Mouse (Mus musculus): Measurements from ENCODE around the gene Olfr1102. TPM values are rescaled to one million over a fixed set of nuclear protein-coding genes. Genes with fewer than 3 reads are reported as not detected.

Olfr1102 gene
- not detected in 2 replicates for polyA plus RNA-seq (2012; rRNA removed; ENCODE audit: low replicate concordance)

GRCm38 (mm10) chr2:86998098-86998497, at the start of gene Olfr1102:
Gene Olfr1102 (plus strand): TSS chr2:86998398.

GRCm38 (mm10) chr2:86960593-86960992, 37.6 kb upstream of the Olfr1102 start, which contains the start of gene Olfr1099:
Gene Olfr1099 (minus strand): TSS chr2:86960693.

GRCm38 (mm10) chr2:86979854-86980253, 18.3 kb upstream of the Olfr1102 start, which contains the start of gene Olfr1100:
Gene Olfr1100 (minus strand): TSS chr2:86979954.

GRCm38 (mm10) chr2:86991121-86991520, 7.1 kb upstream of the Olfr1102 start, which contains the start of gene Olfr1101:
Gene Olfr1101 (minus strand): TSS chr2:86991221.

GRCm38 (mm10) chr2:87026980-87027379, 28.8 kb downstream of the Olfr1102 start, which contains the start of gene Olfr1104:
Gene Olfr1104 (minus strand): TSS chr2:87027080.

GRCm38 (mm10) chr2:87036431-87036830, 38.2 kb downstream of the Olfr1102 start, which contains the start of gene Olfr1105:
Gene Olfr1105 (minus strand): TSS chr2:87036531.

GRCm38 (mm10) chr2:87052173-87052572, 54.0 kb downstream of the Olfr1102 start, which contains the start of gene Olfr1106:
Gene Olfr1106 (minus strand): TSS chr2:87052273.

Other genes starting within 250 kb of the Olfr1102 start
- gene Olfr1090, start 239.4 kb upstream of the Olfr1102 start, polyA plus RNA-seq (2012; rRNA removed; ENCODE audit: low replicate concordance): not detected in 2 replicates
- not detected in 2 replicates for gene Olfr1093, start 215.9 kb upstream of the Olfr1102 start, polyA plus RNA-seq (2012; rRNA removed; ENCODE audit: low replicate concordance)
- gene Olfr141, start 188.4 kb upstream of the Olfr1102 start, polyA plus RNA-seq (2012; rRNA removed; ENCODE audit: low replicate concordance): not detected in 2 replicates
- not detected in 2 replicates for gene Olfr1094, start 173.7 kb upstream of the Olfr1102 start, polyA plus RNA-seq (2012; rRNA removed; ENCODE audit: low replicate concordance)
- not detected in 2 replicates for gene Olfr1095, start 146.7 kb upstream of the Olfr1102 start, polyA plus RNA-seq (2012; rRNA removed; ENCODE audit: low replicate concordance)
- not detected in 2 replicates for gene Gm13723, start 123.6 kb upstream of the Olfr1102 start, polyA plus RNA-seq (2012; rRNA removed; ENCODE audit: low replicate concordance)
- not detected in 2 replicates for gene Olfr1097, start 106.2 kb upstream of the Olfr1102 start, polyA plus RNA-seq (2012; rRNA removed; ENCODE audit: low replicate concordance)
- not detected in 2 replicates for gene Olfr1098, start 73.9 kb upstream of the Olfr1102 start, polyA plus RNA-seq (2012; rRNA removed; ENCODE audit: low replicate concordance)
- not detected in 2 replicates for gene Olfr1099, start 37.7 kb upstream of the Olfr1102 start, polyA plus RNA-seq (2012; rRNA removed; ENCODE audit: low replicate concordance)
- not detected in 2 replicates for gene Olfr1100, start 18.4 kb upstream of the Olfr1102 start, polyA plus RNA-seq (2012; rRNA removed; ENCODE audit: low replicate concordance)
- gene Olfr1101, start 7.2 kb upstream of the Olfr1102 start, polyA plus RNA-seq (2012; rRNA removed; ENCODE audit: low replicate concordance): not detected in 2 replicates
- not detected in 2 replicates for gene Olfr1104, start 28.7 kb downstream of the Olfr1102 start, polyA plus RNA-seq (2012; rRNA removed; ENCODE audit: low replicate concordance)
- gene Olfr1105, start 38.1 kb downstream of the Olfr1102 start, polyA plus RNA-seq (2012; rRNA removed; ENCODE audit: low replicate concordance): not detected in 2 replicates
- gene Olfr1106, start 53.9 kb downstream of the Olfr1102 start, polyA plus RNA-seq (2012; rRNA removed; ENCODE audit: low replicate concordance): not detected in 2 replicates
- gene Olfr1107, start 77.4 kb downstream of the Olfr1102 start, polyA plus RNA-seq (2012; rRNA removed; ENCODE audit: low replicate concordance): not detected in 2 replicates
- gene Olfr1109, start 97.6 kb downstream of the Olfr1102 start, polyA plus RNA-seq (2012; rRNA removed; ENCODE audit: low replicate concordance): not detected in 2 replicates
- not detected in 2 replicates for gene Olfr259, start 116.2 kb downstream of the Olfr1102 start, polyA plus RNA-seq (2012; rRNA removed; ENCODE audit: low replicate concordance)
- not detected in 2 replicates for gene Olfr1110, start 141.9 kb downstream of the Olfr1102 start, polyA plus RNA-seq (2012; rRNA removed; ENCODE audit: low replicate concordance)
- gene Olfr1111, start 154.2 kb downstream of the Olfr1102 start, polyA plus RNA-seq (2012; rRNA removed; ENCODE audit: low replicate concordance): not detected in 2 replicates
- not detected in 2 replicates for gene Olfr1112, start 189.4 kb downstream of the Olfr1102 start, polyA plus RNA-seq (2012; rRNA removed; ENCODE audit: low replicate concordance)
- not detected in 2 replicates for gene Olfr1113, start 210.6 kb downstream of the Olfr1102 start, polyA plus RNA-seq (2012; rRNA removed; ENCODE audit: low replicate concordance)
- not detected in 2 replicates for gene Olfr1115, start 249.6 kb downstream of the Olfr1102 start, polyA plus RNA-seq (2012; rRNA removed; ENCODE audit: low replicate concordance)

Measured in subcutaneous adipose tissue, adult 2 months (tissue).